Mouse (Mus musculus): ENCODE data around the gene Adamts10.

DNA sequence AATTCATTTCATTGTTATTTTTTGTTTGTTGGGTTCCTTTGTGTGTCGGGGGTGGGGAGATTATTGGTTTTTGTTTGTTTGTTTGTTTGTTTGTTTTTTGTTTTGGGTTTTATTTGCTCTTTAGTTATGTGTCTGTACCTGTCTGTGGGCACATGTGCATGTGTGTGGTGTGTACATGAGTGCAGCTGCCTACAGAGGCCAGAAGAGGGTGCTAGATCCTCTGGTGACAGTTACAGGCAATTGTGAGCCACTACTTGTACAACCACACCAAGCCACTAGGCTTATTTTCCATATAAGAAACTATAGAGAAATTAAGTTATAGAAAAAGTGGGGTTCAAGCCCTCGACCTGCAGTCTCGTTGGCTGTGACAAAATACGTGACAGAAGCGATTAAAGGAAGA is 10.1 kb upstream of the Adamts10 start:
- TF ChIP-seq CTCF (IDR thresholded peaks at IDR 0.05; ENCODE audit: insufficient read depth, low read depth, low read length) (no peak), POLR2A (IDR thresholded peaks at IDR 0.05; ENCODE audit: insufficient read depth, low read depth, low read length) (no peak)

Measured in olfactory bulb, adult 2 months (tissue).